Mouse (Mus musculus): ENCODE measurements around the gene Ubiad1.
A peak's percentile ranks its signal among the peaks of the same experiment; 100 is the strongest.

Ubiad1 gene

DNA sequence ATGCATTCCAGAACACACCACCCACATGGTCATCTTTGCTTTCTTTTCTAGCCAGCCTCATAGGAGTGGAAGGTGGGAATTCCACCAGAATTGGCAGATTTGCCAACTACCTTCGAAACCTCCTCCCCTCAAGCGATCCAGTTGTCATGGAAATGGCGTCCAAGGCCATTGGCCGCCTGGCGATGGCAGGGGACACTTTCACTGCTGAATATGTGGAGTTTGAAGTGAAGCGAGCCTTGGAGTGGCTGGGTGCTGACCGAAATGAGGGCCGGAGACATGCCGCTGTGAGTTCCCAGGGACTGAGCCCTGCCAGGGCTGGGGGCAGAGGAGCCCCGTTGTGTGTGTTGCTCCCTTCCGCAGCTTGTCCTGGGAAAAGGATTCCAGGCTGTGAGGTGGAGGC is 9.1 kb upstream of the Ubiad1 start:
- no peak for DNase-seq (ENCODE audit: low read depth, low spot score)

DNA sequence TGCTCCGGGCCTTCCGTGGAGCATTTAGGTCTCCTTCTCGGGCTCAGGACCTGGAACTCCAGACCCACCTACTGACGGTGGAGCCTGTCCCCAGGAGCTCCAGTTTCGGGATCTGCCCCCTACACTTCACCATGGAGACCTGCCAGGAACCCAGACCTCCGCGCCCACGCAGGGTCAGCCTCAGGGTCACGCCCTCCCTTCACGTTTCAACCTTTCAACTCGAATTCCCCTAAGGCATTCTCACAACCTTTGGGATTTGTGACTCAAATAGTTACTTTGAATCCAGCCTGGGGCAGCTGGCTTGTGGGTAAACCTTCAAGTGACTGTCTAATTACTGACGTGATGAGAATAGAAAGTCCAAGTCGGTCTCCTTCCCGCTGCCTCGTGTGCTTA is 4.3 kb upstream of the Ubiad1 start:
- DNase-seq (ENCODE audit: low read depth, low spot score), result no peak

DNA sequence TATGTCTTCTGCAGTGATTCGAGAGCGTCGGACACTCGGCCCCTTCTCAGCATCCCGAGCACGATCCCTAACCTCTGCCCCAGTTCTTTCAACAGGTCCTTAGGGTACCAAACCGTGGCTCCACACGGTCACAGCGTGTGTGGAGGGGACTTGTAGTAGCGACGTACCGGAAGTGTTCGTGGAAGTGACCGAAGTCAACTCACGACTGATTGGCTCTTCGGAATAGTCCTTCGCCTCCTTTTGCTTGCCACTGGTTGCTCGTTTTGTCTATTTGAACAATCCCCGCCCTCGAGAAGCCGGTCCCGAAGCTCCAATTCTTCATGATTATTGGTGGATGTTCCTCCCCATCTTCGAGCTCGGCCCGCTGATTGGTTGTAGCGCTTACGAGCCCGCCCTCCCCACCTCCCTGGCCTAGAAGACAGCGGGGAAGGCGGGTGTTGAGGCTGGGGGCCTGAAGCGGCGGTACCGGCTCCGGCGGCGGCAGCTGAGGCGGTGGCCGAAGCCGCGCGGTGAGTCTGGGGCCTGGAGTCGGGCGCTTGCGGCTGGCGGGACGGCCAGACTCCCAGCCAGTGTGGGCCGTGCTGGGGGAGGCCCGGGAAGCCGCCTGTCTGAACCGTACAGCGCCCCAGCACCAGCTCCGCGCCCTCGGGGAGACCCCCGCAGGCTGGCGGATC is 3.7 kb upstream of the Ubiad1 start, which contains the start of gene Mtor:
Mtor (plus strand) TSS at position 433 of the 674 bp plus-strand sequence.
- DNase-seq (ENCODE audit: low read depth, low spot score), result peak; percentile 98

DNA sequence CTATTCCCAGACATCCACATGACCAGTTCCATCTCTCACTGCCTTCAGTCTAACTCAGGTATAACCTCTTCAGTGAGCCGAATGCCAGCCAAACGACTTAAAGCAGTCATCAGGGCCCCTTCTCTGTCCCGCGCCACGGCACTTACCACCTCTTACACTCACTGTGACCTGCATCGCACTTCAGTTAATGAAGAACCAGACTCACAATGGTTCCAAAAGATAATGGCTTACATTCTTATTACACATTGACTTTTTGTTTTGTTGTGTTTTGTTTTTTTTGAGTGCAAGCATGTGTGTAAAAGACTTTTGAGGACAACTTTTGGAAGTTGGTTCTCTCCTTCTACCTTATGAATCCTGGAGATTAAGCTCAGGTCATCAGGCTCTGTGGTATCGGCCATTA is 2.0 kb downstream of the Ubiad1 start:
- DNase-seq (ENCODE audit: low read depth, low spot score), result no peak

DNA sequence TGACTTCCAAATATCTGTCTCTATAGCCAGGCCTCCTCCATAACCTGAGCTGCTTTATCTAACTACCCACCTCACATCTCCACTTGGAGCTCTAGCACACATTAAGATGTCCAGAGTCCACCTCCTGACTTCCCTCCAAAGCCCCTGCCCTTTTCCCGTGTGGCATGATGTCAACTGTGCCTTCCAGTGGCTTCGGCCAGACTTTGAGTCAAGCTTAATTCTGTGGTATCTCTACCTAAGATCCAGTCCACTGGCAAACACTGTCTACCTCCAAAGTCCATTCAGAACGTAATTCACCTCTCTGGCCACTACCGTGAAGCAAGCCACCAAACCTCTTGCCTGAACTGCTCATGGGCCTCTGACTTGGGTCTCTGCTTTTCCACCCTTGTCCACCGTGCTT is 2.6 kb downstream of the Ubiad1 start:
- no peak for DNase-seq (ENCODE audit: low read depth, low spot score)

DNA sequence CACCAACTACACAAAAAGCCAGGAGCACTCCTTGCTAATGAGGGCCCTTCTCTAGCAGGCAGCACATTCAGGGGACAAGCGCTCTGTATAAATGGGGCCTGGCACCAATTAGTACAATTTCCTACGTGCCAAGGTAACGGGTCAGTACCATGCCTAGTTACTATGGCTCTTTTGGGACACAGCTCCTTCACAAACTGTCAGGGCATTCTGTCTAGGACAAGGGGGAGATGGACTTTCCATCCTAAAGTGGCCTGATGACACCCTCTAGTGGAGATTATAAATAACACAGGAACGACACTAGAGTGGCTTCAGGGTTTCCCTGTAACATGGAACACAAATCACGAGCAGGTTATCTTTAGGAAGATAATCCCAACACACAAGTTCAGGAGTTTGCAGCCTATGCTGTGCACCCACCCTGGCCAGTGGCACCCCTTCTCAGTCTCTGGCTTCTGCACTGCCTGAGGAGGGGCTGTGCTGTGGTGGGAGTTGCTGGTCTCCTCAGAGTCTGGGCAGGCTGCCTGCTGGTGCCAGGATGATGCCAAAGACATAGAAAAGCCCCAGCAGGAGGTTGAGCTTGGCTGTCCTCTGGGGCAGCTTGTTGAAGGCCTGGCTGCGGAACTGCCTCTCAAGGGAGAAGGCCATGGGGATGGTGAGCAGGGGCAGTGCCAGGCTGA is 8.8 kb downstream of the Ubiad1 start:
- DNase-seq (ENCODE audit: low read depth, low spot score), result no peak

DNA sequence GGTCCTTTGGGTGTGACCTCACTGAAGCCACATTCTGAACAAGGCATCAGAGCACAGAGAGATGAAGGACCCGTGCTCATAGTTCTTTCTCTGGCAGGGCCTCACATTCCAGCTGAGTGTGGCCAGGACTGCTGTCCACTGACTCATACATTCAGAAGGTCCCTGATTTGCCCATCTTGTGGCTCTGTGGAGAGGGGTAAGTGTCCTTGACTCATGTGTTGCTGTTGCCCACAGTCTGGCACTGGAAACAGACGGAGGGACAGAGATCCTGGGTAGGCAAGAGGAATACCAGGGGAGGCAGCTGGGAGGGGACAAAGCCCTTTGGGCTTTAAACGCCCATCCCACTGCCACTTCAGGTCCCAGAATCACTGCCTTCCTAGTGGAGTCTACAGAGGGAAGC is 9.5 kb downstream of the Ubiad1 start:
- DNase-seq (ENCODE audit: low read depth, low spot score), result no peak

DNA sequence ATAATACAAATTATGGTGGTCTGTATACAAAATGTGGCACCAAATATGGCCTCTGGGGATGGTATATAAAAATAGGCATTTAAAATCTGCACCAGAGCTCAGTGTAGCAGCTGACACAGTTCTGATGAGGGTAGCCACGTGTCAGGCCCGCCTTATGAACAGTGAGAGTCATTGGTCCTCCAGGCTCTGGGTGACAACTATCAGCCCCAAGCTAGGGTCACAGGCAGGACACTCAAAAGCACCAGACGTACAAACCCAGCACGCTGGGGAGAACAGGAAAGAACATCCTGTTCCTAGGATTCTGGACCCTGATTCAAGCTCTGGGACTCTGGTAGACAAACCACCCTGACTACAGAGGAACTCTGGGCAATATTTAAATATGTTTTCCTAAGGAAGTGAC is 10.0 kb downstream of the Ubiad1 start:
- no peak for DNase-seq (ENCODE audit: low read depth, low spot score)

DNA sequence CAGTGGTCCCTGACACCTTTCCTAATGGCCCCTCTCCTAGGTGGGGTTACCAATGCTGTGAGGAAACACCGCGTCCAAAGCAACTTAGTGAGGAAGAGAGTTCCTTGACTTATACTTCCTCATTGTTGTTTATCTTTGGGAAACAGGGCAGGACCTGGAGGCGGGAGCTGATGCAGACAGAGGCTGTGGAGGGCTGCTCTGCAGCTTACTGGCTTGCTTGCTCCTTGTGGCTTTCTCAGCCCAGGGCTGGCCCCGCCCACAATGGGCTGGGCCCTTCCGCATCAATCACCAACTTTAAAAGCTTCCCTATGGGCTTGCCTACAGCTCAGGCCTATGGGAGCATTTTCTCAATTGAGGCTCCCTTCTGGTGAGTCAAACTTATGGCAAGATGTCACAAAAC is 10.8 kb downstream of the Ubiad1 start:
- no peak for DNase-seq (ENCODE audit: low read depth, low spot score)

DNA sequence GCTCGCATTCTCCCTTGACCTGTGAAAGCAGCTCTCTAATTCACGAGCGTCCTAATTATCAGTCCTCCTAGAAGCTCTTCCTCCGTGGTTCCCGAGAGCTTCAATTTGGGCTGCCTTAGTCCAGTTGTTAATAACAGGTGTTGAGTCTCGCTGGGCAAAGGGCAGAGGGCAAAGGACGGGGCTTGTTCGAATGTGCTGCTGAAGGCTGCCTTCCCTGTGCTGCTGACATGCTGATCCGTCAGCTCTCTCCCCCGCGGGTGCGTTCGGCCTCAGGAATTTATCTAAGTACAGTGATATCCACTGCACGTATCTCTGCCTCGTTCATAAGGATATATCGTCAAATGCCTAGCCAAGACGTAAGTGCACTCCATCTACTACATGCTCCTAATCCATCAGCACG is 11.2 kb downstream of the Ubiad1 start:
- no peak for DNase-seq (ENCODE audit: low read depth, low spot score)

DNA sequence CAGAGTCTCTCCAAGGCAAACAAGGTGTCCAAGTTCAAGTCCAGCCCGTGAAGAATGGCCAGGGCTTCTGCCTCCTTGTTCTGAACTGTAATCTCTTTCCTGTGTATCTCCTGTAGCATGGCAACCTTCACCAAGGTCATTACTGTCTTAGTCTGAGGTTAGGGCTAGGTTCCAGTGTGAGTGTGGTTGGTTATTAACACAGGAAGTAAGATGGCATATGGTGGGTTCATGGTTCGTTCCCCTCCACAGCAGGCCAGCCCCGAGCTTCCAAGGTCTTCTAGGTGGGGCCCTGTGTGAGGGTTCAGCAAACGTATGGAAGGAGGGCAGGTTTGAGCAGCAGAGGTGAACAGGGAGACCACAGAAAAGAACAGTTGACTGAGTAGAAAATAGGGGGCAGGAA is 12.1 kb downstream of the Ubiad1 start:
- DNase-seq (ENCODE audit: low read depth, low spot score), result no peak

DNA sequence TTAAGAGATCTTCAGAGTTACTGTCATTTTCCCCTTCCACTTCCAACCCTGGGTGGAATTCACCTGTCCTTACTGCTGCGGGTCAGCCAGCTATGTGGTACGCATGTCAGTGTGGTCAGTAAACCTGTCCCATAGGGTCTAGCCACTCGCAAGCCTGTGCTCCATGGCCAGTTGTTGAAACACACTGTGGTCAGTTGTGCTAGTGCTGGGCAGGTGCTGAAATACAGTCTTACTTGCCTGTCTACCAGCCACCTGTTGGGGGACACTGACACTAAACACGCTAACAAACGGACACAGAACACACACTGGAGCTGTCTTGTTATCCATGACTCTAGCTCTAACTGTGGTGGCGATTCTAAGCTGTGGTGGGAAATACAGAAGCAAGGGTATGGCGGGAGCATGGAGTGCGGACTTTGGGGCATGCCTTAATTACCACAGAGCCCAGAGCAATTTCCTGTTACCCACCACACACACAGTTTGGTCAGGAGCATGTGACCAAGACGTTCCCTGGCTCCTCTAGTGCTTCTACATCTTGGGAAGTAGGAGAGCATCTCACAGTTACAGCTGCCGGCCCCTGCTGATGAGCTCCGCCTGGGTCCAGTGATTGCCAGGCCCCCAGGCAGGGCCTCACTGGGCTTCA is 13.6 kb downstream of the Ubiad1 start:
- DNase-seq (ENCODE audit: low read depth, low spot score), result no peak

DNA sequence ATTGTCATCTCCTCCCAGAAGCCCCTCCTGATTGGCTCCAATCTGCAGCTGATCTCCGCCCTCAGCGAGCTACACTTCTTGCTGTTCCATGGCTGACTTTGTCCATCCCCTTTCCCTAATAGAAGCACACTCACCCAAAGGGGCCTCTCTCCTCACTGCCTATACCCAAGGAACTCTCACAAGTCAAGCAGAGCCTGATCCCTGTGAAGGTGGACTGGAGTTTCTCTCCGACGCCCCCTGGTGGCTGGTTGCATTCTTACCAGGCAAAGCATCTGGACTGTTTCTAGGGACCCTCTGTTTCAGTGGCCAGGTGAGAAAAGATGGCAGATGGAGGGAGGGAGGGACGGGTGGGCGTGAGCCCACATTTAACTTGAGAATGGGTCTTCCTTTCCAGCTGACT is 14.9 kb downstream of the Ubiad1 start:
- DNase-seq (ENCODE audit: low read depth, low spot score), result no peak

DNA sequence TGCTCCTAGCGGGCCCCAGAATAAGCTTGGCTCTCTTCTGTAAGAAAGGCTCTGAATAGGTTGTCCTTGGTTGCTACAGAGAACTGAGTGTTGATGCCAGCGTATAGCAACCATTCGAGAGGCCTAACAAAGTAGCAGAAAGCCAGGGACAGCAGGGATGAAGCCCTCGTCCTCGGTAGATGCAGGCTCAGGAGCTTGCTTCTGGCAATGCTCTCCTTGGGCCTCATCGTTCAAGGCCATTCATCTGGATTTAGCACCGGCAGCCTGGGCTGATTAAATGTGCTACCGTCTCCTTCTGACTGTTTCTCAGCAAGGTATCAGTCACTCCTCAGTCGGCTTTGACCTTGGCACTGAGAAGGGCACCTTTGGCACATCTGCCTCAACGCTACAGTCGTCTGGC is 15.4 kb downstream of the Ubiad1 start:
- no peak for DNase-seq (ENCODE audit: low read depth, low spot score)

DNA sequence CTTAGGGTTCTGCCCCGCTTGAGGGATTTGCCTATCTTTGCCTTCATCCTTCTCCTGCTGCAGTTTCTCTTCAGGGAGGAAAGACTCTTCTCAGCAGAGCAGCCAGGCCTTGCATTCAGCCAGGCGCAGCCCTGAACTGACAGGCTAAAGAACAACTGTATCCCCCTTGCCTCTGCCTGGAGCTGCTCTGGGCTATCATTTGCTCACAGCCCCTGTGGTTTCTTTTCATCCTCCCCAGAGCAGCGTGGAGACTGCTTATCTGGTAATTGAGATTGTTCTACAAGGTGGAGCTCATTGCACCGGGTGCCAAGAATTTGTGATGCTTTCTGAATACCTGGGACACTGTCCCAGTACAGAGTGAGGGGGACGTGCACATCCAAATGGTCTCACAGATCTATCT is 16.0 kb downstream of the Ubiad1 start:
- no peak for DNase-seq (ENCODE audit: low read depth, low spot score)

DNA sequence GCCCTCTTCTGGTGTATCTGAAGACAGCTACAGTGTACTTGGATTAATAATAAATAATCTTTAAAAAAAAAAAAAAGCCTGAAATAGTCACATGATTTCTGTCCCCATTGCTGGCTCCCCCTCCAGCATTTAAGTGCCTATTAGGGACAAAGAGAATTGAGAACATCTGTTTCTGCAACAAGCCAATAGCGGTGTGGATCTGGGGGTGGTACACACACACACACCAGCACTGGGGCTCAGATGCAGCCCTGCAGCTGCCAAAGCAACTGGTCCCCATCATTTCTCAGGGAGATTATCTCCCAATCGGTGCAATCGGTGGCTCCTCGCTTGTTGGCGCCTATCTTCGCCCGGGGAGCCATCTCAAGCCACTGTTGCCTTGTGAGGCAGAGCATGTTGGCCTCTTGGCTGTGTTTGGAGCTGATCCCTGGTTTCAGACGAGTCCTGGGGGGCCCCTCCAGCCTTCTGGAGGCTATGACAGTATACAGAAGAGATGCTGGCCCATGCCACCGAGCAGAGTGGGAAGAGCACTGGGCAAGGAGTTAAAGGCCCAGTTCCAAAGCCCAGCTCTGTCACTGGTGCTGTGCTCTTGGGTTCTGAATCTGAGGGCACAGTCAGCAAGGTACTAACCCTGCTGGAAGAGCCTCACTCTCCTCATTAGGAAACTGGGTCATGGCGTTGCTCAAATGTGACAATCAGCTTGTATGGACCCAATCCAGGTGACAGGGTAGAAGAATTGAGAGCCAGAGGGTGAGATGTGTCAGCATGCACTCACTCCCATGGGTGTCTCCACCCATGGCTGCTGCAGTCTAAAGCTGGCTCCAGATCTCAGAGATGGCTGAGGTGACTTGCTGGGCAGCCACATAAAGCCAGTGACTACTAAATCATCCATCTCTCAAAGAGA is 17.4 kb downstream of the Ubiad1 start:
- DNase-seq (ENCODE audit: low read depth, low spot score), result no peak

DNA sequence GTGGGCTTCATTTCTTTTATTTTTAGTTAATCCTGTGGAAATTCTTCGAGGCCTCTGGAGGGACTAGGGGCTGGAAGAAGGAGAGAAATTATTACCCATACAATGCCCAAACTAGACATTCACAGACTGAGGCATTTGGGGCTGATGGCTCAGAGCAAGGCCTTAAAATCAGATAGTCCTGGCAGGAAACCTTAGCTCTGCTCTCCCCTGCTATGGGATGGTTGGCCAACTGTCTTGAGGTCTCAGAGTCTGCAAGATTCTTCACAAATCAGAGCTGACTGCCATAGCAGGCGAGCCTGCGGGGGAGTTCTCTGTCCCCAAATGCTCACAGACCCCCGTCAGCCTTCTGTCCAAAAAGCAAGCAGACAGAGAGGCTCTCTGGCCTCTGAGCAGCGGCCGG is 27.0 kb downstream of the Ubiad1 start:
- no peak for DNase-seq (ENCODE audit: low read depth, low spot score)

DNA sequence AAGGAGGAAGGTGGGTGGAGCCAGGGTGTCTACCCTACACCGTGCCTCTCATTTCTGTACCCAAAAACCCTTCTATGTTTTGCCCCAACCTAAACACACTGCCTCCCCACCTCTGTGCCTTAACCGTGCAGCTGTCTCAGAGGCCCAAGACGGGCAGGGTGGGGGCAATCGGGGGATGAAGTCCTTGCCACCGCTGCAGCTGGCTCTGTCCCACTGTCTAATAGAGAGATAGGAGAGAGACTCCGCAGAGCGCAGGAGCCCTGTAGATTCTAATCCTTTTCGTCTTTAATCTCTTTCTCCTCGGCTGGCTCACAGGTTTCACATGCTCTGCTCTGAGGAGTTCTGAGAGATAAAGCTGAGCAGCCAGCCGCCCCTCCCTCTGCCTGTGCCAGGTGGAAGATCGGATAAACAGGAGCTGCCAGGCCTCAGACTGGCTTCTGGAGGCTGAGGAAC is 27.5 kb downstream of the Ubiad1 start:
- no peak for DNase-seq (ENCODE audit: low read depth, low spot score)

DNA sequence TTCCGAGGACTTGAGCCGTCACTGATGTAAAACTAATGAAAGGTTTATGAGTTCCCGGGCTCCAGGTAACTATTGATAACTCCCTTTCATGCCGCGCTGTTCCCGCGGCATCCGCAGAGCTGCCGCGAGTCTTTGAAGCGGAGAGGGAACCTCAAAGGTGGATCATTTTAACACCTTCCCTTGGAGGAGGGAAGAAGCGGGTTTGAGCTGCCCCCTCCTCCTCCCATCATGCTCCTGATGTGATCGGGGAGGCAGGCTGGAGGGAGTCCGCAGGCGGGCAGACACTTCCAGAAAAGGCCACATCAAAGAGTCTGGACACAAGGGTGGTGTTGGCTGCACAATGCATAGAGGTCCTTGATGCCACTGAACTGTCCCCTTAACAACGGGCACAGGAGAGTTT is 29.0 kb downstream of the Ubiad1 start:
- DNase-seq (ENCODE audit: low read depth, low spot score), result no peak

DNA sequence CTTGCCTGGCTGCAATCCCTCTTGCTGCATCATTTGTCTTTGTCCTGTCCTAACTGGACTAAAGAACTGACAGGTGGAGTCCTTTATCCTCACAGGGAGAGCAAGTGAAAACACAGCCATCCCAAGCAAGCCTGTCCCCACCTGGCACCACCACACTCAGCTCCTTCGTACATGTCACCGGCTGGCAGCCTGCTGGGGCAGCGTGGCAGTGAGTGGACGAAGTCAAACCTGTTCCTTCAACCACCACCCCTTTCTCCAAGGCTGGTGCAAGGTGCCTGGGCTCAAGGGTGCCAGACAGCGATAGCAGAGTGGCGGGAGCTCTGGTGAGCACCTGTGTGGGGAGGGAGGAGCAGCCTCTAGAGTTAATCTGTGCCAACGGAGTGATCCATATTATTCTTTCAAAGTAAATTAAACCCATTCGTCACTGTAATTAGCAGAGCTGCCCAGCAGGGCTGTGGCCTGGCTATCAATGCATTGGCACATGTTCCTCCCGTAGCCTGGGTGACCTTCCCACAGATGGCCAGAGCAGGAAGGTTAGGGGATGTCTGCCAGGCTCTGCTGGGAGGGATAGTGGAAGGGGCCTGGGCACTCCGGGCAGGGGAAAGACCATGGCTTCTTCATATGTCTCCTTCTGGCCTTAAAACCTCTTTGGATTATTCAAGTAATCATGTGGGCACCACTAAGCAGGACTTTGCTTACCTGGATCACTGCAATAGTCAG is 36.2 kb downstream of the Ubiad1 start:
- no peak for DNase-seq (ENCODE audit: low read depth, low spot score)

DNA sequence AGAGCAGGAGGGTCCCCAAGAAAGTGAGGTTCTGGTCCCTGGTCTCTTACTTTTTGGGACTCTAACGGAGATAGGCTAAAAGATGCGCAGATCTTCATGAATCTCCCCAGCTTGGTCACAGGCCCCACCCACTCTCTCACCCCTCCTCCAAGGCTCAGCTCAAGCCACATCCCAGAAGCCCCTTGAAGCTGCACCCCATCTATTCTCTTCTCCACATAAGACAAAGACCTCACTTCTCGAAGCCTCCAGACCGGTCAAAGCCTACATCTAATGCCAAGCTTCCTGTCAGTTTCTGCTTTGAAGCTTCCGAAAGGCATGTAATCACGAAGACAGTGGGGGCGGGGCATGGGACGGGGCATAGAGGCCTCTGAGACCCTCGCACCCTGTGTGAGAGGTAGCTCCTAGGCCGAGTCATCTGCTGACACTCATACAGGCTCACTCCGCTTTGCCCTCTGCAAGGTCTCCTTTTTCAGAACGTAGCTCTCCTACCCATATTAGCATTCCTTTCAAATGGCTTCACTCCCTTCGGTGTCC is 39.2 kb downstream of the Ubiad1 start:
- DNase-seq (ENCODE audit: low read depth, low spot score), result no peak
